Mouse (Mus musculus): ENCODE results near the gene Dclk1.

GRCm38 (mm10) chr3:55348026-55348390 lies 105.8 kb downstream of the Dclk1 start:
- TF ChIP-seq CTCF (IDR thresholded peaks at IDR 0.05; ENCODE audit: low read depth) (no peak), EP300 (IDR thresholded peaks at IDR 0.05; ENCODE audit: low read depth) (no peak)

Data from liver, embryonic 14.5 days (tissue).